Mouse (Mus musculus) stomach, embryonic 15.5 days (tissue): ENCODE measurements around the gene Fev. TPM values are rescaled to one million over a fixed set of nuclear protein-coding genes. Genes with fewer than 3 reads are reported as not detected.
A peak's percentile ranks its signal among the peaks of the same experiment; 100 is the strongest.

Experiments
- ATAC-seq: fragments of 200-750 bp; cut with Nextera tagmentation; 2 replicates; pipeline ENCODE4 v1.8.0; 2017; ENCODE audit warnings: low read depth, moderate number of reproducible peaks, moderate TSS enrichment; ENCODE audit not compliant: insufficient read depth, low FRiP score
- H3K27ac ChIP-seq: fragments of 300-500 bp; sonication (generic); 2 replicates; pipeline ENCODE4 v1.5.1; 2015; ENCODE audit warnings: mild to moderate bottlenecking, inconsistent platforms
- H3K27me3 ChIP-seq: fragments of 300-500 bp; sonication (generic); replicated peaks from 2 replicates; pipeline ENCODE4 v1.6.1; 2015; ENCODE audit warnings: inconsistent platforms
- H3K36me3 ChIP-seq: fragments of 300-500 bp; sonication (generic); 2 replicates; pipeline ENCODE4 v1.6.1; 2015; ENCODE audit warnings: inconsistent platforms
- H3K4me1 ChIP-seq: fragments of 300-500 bp; sonication (generic); 2 replicates; pipeline ENCODE4 v1.6.1; 2015; ENCODE audit warnings: inconsistent platforms
- H3K4me2 ChIP-seq: fragments of 300-500 bp; sonication (generic); 2 replicates; pipeline ENCODE4 v1.6.1; 2015; ENCODE audit warnings: mild to moderate bottlenecking, inconsistent platforms
- H3K4me3 ChIP-seq: fragments of 300-500 bp; sonication (generic); replicated peaks from 2 replicates; pipeline ENCODE4 v1.5.1; 2015; ENCODE audit warnings: inconsistent platforms
- H3K9ac ChIP-seq: fragments of 300-500 bp; sonication (generic); 2 replicates; pipeline ENCODE4 v1.6.1; 2015; ENCODE audit warnings: inconsistent platforms
- H3K9me3 ChIP-seq: fragments of 300-500 bp; sonication (generic); 2 replicates; pipeline ENCODE4 v1.6.1; 2016; ENCODE audit warnings: inconsistent platforms
- WGBS: fragments of 180-500 bp; shearing (Covaris S2); methylation state at CpG from one replicate; pipeline ENCODE4 v1.1.7; 2015; 5-methylcytosine and 5-hydroxymethylcytosine counted together
- polyA plus RNA-seq: library from polyadenylated mRNA; unstranded; fragments of >200 nt; fragmentation: Nextera tagmentation; extraction: Ambion mirVana; gene quantifications from 2 replicates; pipeline ENCODE4 v1.2.1, GENCODE M21; 2015

The Fev gene
- 1.6 TPM in 2 replicates for polyA plus RNA-seq

DNA sequence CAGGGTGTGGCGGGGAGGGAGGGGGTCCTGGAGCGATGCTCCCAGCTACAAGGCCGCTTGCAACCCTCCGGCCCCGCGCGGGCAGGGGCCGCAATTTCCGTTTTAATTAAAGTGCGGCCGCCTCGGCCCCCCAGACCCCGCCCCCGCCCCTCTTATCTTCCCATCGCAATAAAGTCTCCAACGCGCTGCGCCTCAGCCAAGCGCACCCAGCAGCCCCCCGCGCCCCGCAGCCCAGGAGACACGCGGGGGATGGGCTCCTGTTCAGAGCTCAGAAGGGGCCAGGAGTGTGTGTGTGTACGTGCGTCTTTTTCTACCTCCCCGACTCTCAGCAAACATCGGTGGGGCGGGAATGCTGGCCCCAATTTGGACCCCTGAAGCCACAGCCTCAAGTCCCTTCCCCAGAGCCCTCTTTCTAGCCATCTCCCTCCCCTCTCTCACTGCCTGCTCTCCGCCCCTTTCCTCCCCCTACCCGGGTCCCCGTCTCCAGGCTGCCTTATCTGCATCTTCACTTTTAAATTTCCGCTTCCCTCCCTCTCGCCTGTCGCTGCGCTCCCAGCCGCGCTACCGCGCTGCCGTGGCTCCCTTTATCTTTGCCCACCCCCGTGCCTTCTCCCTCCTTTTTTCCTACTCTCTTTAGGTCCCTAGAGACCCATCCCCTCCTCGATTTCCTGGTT, at the start of gene Fev:
Gene Fev (minus strand): TSS at position 51 of the 674 bp plus-strand sequence.
- under 1% methylated on average over 43 of the region's 43 CpGs for WGBS

DNA sequence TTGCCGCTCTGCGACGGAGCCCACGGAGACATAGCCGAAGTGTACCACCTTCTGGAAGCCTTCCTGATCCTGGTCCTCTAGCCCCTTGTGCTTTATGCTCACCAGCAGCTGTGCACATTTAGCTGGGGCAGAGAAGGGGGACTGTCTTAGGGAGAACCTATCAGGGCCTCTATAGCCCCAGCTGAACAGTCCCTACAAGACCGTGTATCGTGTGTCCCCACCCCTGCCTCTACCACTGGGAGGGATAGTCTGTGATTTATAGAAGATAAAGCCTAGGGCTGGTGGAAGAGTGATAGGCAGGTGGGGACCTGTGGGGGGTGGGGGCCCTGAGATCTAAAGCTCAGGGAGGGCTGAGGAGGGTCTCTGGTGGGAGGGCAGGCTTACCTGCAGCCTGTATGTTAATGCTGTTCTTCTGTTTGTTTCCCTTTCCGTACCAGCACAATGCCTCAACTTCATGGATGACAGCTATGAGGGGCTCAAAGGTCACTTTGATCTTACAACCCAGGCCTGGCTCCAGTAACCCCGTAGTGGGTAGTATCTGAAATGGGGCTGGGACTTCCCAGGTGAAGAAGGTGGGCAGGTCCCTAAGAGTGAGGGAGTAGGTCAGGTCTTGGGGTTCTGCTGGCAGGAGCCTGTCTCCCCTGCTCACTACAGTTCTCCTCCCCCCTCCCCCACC, 42.5 kb upstream of the Fev start:
- WGBS: 71% methylated on average over 9 of the region's 9 CpGs
- no peak for ATAC-seq
- no peak overlapping the region for H3K9ac ChIP-seq

More for the DNA sequence above, at the start of gene Fev:
- no peak for ATAC-seq
- peaks cover 87% of the 10 kb centered on the region for H3K27me3 ChIP-seq
- H3K4me3 ChIP-seq: peak within 1 kb of the TSS; percentile 23
- no peaks in the 10 kb centered on the region for H3K9me3 ChIP-seq
- H3K4me1 ChIP-seq: peaks cover 21% of the 10 kb centered on the region
- no peaks in the 10 kb centered on the region for H3K36me3 ChIP-seq
- H3K4me2 ChIP-seq: peak within 1 kb of the TSS; percentile 48
- H3K27ac ChIP-seq: no peak within 1 kb of the TSS
- H3K9ac ChIP-seq: no peak within 1 kb of the TSS

DNA sequence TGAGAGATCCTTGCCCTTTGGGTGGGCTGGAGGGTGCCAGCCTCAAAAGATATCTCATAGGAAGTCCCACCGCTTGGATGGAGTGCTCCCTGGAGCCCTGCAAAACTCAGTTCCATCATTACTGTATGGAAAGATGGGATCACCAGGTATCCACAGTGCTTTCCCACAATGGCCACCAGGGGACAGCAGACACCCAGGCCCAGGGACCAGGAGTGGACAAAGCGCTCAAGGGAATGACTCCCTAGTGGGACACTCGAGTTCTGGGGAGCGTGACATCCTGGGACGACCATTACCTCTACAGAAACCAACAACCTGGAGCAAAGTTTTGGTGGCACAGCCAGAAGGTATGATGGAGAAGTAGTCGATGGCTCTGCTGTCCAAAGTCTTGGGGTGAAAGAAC, 41.5 kb upstream of the Fev start:
- H3K4me2 ChIP-seq: no peak overlapping the region
- no peak overlapping the region for H3K9ac ChIP-seq
- no peak overlapping the region for H3K27ac ChIP-seq
- WGBS: 32% methylated on average over 6 of the region's 6 CpGs
- H3K4me1 ChIP-seq: no peaks in the 10 kb centered on the region
- ATAC-seq: no peak
- no peaks in the 10 kb centered on the region for H3K9me3 ChIP-seq
- peaks cover 5% of the 10 kb centered on the region; the same call in 1 of the 2 replicates for H3K27me3 ChIP-seq
- H3K36me3 ChIP-seq: no peaks in the 10 kb centered on the region
- H3K4me3 ChIP-seq: no peak overlapping the region

More for the DNA sequence above, 42.5 kb upstream of the Fev start:
- Histone ChIP-seq H3K4me2 (no peak overlapping the region), H3K27me3 (peaks cover 5% of the 10 kb centered on the region; the same call in 1 of the 2 replicates), H3K36me3 (no peaks in the 10 kb centered on the region), H3K9me3 (no peaks in the 10 kb centered on the region), H3K4me1 (no peaks in the 10 kb centered on the region), H3K4me3 (no peak overlapping the region), H3K27ac (no peak overlapping the region)

DNA sequence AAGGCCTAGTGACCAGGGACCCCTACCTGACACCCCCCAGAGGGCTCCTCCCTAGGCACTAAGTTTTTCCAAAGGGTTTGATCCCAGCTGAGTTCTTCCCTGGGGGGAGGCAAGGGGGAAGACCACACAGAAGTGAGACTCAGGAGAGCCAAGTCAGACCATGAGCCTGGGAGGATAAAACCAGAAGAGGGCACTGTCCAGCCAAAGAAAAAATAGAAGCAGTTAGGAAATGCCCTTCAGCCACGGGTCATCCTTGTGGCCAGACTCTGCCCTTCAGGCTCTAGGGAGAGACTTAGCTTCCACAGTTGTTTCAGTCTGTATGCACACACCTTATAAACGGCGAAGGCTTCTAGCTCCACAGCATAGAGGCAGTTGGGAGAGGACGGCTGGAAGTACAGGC, 39.2 kb upstream of the Fev start:
- WGBS: 55% methylated on average over 4 of the region's 4 CpGs
- H3K27me3 ChIP-seq: peaks cover 5% of the 10 kb centered on the region; the same call in 1 of the 2 replicates
- no peak for ATAC-seq
- no peaks in the 10 kb centered on the region for H3K9me3 ChIP-seq
- H3K27ac ChIP-seq: no peak overlapping the region
- no peak overlapping the region for H3K4me3 ChIP-seq
- no peak overlapping the region for H3K9ac ChIP-seq
- no peaks in the 10 kb centered on the region for H3K36me3 ChIP-seq
- H3K4me1 ChIP-seq: no peaks in the 10 kb centered on the region
- no peak overlapping the region for H3K4me2 ChIP-seq

DNA sequence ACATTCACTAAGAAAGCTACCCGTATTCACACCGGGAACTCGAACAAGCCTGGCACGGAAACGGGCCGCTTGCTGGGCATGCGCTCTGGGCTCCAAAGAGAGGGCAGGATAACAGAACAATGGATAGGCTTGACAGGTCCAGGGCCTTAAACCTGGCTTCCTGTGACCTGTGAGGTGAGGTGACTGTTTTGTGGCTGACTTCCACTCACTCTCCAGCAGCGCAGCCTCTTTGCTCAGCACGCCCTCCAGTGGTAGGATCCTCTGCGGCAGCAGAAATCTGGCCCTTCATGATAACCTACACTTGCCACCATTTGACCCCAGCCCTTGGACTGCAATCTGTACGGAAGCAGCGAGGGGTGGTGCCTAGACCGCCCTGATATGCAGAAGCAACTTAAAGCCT, 30.5 kb upstream of the Fev start:
- no peaks in the 10 kb centered on the region for H3K4me1 ChIP-seq
- H3K9ac ChIP-seq: no peak overlapping the region
- H3K4me2 ChIP-seq: no peak overlapping the region
- 26% methylated on average over 13 of the region's 13 CpGs for WGBS
- no peaks in the 10 kb centered on the region for H3K36me3 ChIP-seq
- no peaks in the 10 kb centered on the region for H3K9me3 ChIP-seq
- no peak for ATAC-seq
- peaks cover 6% of the 10 kb centered on the region; the same call in 1 of the 2 replicates for H3K27me3 ChIP-seq
- no peak overlapping the region for H3K4me3 ChIP-seq
- H3K27ac ChIP-seq: no peak overlapping the region

DNA sequence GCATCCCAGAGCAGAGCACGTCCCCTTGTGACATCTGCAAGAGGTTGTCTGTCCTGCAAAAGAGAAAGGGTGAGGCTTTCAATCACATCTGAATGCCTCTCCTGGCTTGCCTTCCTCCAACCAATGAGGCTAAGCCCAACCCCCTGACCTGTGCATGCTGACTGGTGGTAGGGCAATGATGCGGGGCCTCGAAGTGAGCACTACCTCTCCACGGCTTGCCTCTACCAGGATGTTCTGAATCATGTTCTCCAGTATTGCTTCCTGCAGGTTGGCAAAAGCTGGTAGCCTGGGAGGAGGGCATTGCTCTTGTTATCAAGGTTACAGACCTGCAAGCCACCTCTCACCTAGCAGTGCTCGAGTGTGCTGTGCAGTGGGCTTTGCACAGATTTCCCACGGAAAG, 17.0 kb upstream of the Fev start:
- 14% methylated on average over 6 of the region's 6 CpGs for WGBS

DNA sequence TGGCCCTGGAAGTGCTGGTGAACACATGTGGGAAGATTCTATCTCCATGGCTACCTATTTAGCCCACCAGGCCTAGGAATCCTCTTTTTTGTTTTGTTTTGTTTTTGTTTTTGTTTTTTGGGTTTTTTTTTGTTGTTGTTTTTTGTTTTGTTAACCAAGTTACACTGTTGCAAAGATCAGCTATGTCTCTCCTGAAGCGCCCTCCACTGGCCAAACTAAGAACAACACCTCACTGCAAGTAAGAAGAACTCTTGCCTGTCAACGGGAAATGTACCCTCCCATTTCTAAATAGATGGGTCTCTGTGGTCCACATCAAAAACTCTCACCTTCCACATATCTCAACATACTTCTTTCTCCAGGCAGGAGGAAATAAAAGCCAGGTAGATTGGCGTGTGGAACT, 16.5 kb upstream of the Fev start:
- Histone ChIP-seq H3K9me3 (no peaks in the 10 kb centered on the region), H3K27me3 (peaks cover 36% of the 10 kb centered on the region), H3K27ac (peak overlapping the region; percentile 48), H3K4me2 (no peak overlapping the region), H3K9ac (no peak overlapping the region), H3K4me3 (no peak overlapping the region), H3K36me3 (no peaks in the 10 kb centered on the region), H3K4me1 (peaks cover 16% of the 10 kb centered on the region)
- ATAC-seq: no peak
- 9% methylated on average over 3 of the region's 3 CpGs for WGBS

More for the DNA sequence above, 17.0 kb upstream of the Fev start:
- no peak overlapping the region for H3K27ac ChIP-seq
- no peak for ATAC-seq
- no peak overlapping the region for H3K9ac ChIP-seq
- peaks cover 34% of the 10 kb centered on the region for H3K27me3 ChIP-seq
- H3K4me3 ChIP-seq: no peak overlapping the region
- H3K4me2 ChIP-seq: no peak overlapping the region
- no peaks in the 10 kb centered on the region for H3K9me3 ChIP-seq
- no peaks in the 10 kb centered on the region for H3K36me3 ChIP-seq
- H3K4me1 ChIP-seq: peaks cover 16% of the 10 kb centered on the region

DNA sequence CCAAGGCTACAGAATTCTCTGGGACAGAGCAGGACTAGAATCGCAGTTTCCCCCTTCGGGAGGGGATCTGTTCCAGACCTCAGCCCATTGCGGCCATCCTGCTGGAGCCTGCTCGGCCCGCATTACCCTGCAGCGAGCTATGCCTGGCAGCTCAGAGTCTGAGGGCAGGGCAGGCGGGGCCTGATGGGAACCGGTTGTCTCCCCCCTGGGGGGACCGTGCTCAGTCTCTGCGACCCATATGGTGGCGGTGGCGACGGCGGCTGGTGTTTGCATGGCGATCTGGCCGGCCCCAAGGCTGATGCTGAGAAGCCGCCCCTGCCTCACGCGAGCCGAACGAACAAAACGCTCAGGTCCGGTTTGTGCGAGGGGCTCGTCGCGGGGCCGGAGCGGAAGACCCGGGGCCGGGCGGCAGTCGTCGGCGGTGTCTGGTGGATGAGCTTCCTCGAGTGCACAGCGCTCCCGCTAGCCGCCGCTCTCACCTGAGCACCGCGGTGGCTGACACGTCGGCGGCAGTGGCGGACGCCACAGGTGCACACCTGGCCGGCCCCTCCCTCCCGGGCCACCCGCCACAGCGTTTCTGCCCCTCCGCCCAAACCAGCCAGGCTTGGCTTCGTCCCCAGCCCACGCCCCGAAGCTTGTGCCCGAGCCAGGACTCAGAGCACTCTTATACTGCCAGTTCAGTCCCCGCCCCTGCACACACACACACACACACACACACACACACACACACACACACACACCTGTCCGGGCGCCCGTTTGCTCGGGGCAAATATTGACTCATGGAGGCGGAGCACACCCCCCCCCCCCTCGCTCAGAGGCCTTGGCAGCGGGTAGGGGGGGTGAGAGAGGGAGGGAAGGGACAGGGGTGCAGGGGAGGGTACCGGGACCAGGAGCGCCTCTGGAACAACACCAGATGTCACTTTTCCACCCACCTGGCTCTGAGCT, 15.4 kb upstream of the Fev start:
- Histone ChIP-seq H3K27ac (peak overlapping the region; percentile 80), H3K4me2 (peak overlapping the region; percentile 58), H3K36me3 (no peaks in the 10 kb centered on the region), H3K9ac (peak overlapping the region; percentile 19; the same call in 1 of the 2 replicates), H3K27me3 (peaks cover 45% of the 10 kb centered on the region), H3K4me1 (peaks cover 16% of the 10 kb centered on the region), H3K4me3 (peak overlapping the region; percentile 34), H3K9me3 (no peaks in the 10 kb centered on the region)
- under 1% methylated on average over 62 of the region's 66 CpGs for WGBS
- ATAC-seq: peak; percentile 83

DNA sequence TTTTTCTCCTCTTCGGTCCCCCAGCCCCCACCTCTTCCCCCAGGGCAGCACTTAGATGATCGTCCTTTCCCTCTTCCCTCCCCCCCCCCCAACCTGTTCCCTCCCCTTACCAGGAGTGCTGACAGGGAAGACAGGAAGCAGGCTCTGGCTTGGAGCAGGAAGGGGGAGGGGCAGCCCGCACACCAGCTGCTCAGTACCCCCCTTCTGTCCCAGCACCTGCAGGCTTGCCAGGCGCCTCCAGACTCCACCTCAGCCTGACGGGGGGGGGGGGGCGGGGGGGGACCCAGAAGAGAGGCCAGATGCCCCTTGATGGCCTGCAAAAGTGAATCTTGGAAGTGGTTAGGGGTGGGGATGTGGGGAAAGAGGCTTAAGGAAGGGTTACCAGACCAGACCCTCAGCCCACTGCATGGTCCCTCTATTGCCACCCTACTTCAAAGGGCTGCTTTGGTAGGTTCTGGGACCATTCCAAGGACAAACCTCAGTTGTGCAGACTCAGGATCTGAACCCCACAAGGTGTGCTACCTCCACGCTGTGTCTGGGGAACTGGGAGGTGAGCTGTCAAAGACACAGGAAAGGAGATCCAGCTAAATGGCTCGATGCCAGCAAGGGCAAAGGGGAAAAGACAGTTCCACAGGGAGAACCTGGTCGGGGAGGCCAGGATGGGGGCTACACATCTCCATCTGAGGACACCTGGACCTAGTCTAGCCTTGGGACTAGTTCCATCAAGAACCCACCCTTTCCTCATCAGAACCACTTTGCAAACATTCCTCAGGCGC, 13.6 kb upstream of the Fev start:
- Histone ChIP-seq H3K9ac (no peak overlapping the region), H3K27me3 (peaks cover 58% of the 10 kb centered on the region), H3K4me3 (no peak overlapping the region), H3K9me3 (no peaks in the 10 kb centered on the region), H3K4me1 (peaks cover 16% of the 10 kb centered on the region), H3K36me3 (no peaks in the 10 kb centered on the region), H3K27ac (peak overlapping the region; percentile 45; the same call in 1 of the 2 replicates), H3K4me2 (0 out of 2 replicates have a peak overlapping the region, but pooled peaks have one; percentile 58)
- WGBS: 10% methylated on average over 6 of the region's 10 CpGs
- 0 out of 2 replicates have a peak, but pooled peaks have one; percentile 20 for ATAC-seq

DNA sequence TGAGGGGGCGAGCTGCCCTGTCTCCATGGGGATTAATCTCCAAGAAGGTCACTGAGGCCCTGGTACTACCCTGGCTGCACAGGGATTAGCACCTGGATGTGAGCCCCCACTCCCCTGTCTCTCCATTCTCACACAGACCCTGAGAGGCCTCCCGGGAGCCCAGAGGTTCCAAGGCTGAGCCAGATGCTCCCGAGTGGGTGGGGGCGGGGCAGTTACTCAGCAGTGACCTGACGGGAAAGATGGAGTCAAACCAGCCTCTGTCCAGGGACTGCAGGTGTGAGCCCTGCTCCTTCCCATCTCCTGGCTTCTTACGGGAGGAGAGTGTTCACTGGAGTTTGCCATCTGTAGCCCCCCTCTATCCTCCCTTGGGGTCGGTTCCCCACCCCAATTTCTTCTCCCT, 12.8 kb upstream of the Fev start:
- H3K4me1 ChIP-seq: peaks cover 16% of the 10 kb centered on the region
- no peak overlapping the region for H3K4me3 ChIP-seq
- no peak overlapping the region for H3K27ac ChIP-seq
- no peaks in the 10 kb centered on the region for H3K9me3 ChIP-seq
- peaks cover 59% of the 10 kb centered on the region for H3K27me3 ChIP-seq
- ATAC-seq: no peak
- H3K36me3 ChIP-seq: no peaks in the 10 kb centered on the region
- 7% methylated on average over 7 of the region's 7 CpGs for WGBS
- H3K9ac ChIP-seq: no peak overlapping the region
- no peak overlapping the region for H3K4me2 ChIP-seq

DNA sequence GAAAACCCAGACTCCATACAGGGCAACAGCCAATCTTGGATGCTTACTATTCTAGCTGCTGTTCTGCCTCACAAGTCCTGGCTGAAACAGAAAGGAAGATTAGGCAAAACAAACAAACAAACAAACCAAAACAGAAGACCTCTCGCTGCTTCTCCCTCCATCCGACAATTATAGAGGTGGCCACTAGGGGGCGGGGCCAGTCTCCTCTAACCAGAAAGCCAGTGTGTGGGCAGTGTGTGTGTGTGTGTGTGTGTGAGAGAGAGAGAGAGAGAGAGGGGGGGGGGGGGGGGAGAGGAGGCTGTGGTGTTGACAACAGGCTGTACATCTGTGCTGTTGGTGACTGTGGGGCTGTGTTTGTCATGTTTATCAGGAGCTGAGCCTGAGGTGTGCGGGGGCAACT, 9.7 kb upstream of the Fev start:
- ATAC-seq: no peak
- Histone ChIP-seq H3K27me3 (peaks cover 67% of the 10 kb centered on the region), H3K9ac (no peak overlapping the region), H3K4me1 (0 out of 2 replicates have a peak, but pooled peaks cover 5% of the 10 kb centered on the region), H3K4me2 (no peak overlapping the region), H3K9me3 (no peaks in the 10 kb centered on the region), H3K27ac (no peak overlapping the region), H3K4me3 (no peak overlapping the region), H3K36me3 (no peaks in the 10 kb centered on the region)
- 15% methylated on average over 4 of the region's 4 CpGs for WGBS
